Mouse (Mus musculus): ENCODE results near the gene Gli1.

DNA sequence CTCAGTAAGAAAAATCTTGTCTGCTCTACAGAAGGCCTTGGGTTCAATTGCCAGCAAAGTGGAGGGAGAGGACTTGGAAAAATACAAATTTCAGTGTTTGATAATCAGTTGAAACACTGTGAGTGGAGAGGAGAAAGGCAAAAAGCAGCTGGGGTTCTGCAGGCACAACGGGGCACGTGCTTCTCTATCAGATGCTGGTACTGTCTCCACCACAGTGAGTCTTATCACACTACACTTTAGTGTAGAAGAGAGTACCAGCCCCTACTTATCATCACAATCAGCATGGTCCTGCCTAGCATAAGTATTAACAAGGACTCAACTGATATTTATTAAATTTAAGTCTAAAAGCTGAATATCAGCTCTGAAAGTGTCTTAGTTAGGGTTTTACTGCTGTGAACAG lies 24.5 kb downstream of the Gli1 start:
- TF ChIP-seq GATA1 (IDR thresholded peaks at IDR 0.05; ENCODE audit: low read length) = no peak
- no peak for TF ChIP-seq TAL1 (IDR thresholded peaks at IDR 0.05; ENCODE audit: low read length)
